Mouse (Mus musculus) erythroblast, embryonic 14.5 days (primary cell): Measurements from ENCODE around the gene Miga2.

Source experiments
- GATA1 ChIP-seq: IDR thresholded peaks from 2 replicates; pipeline ENCODE4 v1.6.1; 2012; ENCODE audit warnings: low read length, inconsistent platforms, mixed read lengths
- TAL1 ChIP-seq: IDR thresholded peaks from 3 replicates; pipeline ENCODE4 v1.6.1; 2012; ENCODE audit warnings: low read length, inconsistent platforms, mixed read lengths

DNA sequence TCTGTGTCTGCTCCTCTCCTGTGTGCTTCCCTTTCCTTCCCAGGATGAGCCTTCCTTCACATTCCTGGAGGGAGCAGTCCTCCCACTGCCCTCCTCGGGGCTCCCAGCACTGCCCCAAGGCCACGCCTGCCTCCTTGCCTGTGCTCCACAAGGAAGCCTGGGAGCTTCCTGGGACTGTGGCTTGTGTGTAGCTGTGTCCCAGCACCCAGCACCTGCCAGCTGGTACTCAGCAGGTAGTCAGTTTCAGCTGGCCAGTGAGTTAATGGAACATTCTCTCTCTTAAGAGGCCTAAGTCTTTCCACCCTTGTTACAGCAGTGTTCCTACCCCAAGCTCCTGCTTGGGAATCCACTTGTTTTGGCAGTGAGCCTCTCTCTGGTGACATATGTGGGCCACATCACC lies 38.8 kb downstream of the Miga2 start:
- no peak for TF ChIP-seq GATA1
- no peak for TF ChIP-seq TAL1
